Mouse (Mus musculus): ENCODE measurements around the gene Sec14l1. TPM values are rescaled to one million over a fixed set of nuclear protein-coding genes. Genes with fewer than 3 reads are reported as not detected.

Gene Sec14l1
- polyA plus RNA-seq, 1 experiment = 133 TPM

DNA sequence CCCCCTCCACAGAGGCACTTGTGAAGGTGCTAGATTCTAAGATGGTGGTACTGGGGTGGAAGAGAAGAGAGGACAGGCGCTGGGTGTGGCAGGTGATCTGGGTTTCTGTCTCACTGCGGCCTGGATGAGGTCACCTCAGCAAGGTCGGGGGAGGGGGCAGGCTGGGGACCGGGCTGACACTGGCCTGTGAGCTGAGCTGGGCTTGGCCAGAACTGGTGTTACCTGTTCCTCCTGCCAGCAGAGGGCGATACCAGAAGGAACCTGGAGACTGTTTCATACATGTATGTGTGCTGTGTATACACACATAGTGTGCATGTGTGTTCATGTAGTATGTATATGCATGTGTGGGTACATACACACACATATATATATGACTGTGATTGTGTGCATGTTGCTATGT, 61.3 kb downstream of the Sec14l1 start:
- H3K4me3 ChIP-seq (ENCODE audit: control insufficient read depth, low read depth, low read length) = no peak overlapping the region
- TF ChIP-seq CTCF (IDR thresholded peaks at IDR 0.05; ENCODE audit: control insufficient read depth, insufficient read depth, insufficient replicate concordance, low read depth, low read length) (peak; percentile 54; the same call in 1 of the 2 replicates), POLR2A (IDR thresholded peaks at IDR 0.05; ENCODE audit: control insufficient read depth, low read depth, low read length) (no peak)
- H3K4me1 ChIP-seq (ENCODE audit: control insufficient read depth, insufficient read depth, low read length) = peaks cover 2% of the 10 kb centered on the region; the same call in 1 of the 2 replicates
- H3K27ac ChIP-seq (ENCODE audit: control insufficient read depth, insufficient read depth, low read depth, low read length) = no peak overlapping the region
- no peaks in the 10 kb centered on the region for H3K36me3 ChIP-seq (ENCODE audit: control insufficient read depth, insufficient read depth, low read length)
- H3K27me3 ChIP-seq (ENCODE audit: control insufficient read depth, insufficient read depth, low read length) = no peaks in the 10 kb centered on the region

DNA sequence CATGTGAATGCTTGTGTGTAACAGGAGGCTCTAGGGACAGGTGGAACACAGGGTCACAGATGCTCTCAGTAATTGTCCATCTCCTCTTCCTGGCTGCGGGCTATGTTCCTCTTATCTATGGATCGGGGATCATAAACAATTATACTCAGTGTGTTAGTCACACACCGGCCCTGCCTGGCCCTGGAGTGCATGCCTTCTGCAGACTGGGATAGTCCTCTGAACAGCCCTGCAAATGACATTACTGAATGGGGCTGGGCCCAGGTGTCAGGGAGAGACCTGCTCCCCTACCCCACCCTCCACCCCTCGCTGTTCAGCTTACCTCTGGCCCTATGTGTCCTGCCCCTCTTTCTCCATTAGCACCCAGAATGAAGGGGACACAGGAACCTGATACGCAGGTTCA, 61.9 kb downstream of the Sec14l1 start:
- H3K27ac ChIP-seq (ENCODE audit: control insufficient read depth, insufficient read depth, low read depth, low read length) = no peak overlapping the region

GRCm38 (mm10) chr11:117177303-117177979, 62.5 kb downstream of the Sec14l1 start:
- H3K27ac ChIP-seq (ENCODE audit: control insufficient read depth, insufficient read depth, low read depth, low read length) = no peak overlapping the region
- H3K27me3 ChIP-seq (ENCODE audit: control insufficient read depth, insufficient read depth, low read length) = no peaks in the 10 kb centered on the region

More for the DNA sequence above, 61.9 kb downstream of the Sec14l1 start:
- Histone ChIP-seq H3K4me3 (ENCODE audit: control insufficient read depth, low read depth, low read length) (no peak overlapping the region), H3K4me1 (ENCODE audit: control insufficient read depth, insufficient read depth, low read length) (peaks cover 2% of the 10 kb centered on the region; the same call in 1 of the 2 replicates), H3K27me3 (ENCODE audit: control insufficient read depth, insufficient read depth, low read length) (no peaks in the 10 kb centered on the region), H3K36me3 (ENCODE audit: control insufficient read depth, insufficient read depth, low read length) (no peaks in the 10 kb centered on the region)
- no peak for TF ChIP-seq CTCF (IDR thresholded peaks at IDR 0.05; ENCODE audit: control insufficient read depth, insufficient read depth, insufficient replicate concordance, low read depth, low read length)
- TF ChIP-seq POLR2A (IDR thresholded peaks at IDR 0.05; ENCODE audit: control insufficient read depth, low read depth, low read length) = no peak

GRCm38 (mm10) chr11:117179902-117180301, 64.9 kb downstream of the Sec14l1 start:
- no peaks in the 10 kb centered on the region for H3K27me3 ChIP-seq (ENCODE audit: control insufficient read depth, insufficient read depth, low read length)
- H3K36me3 ChIP-seq (ENCODE audit: control insufficient read depth, insufficient read depth, low read length) = no peaks in the 10 kb centered on the region
- no peak overlapping the region for H3K27ac ChIP-seq (ENCODE audit: control insufficient read depth, insufficient read depth, low read depth, low read length)
- no peak overlapping the region for H3K4me3 ChIP-seq (ENCODE audit: control insufficient read depth, low read depth, low read length)
- no peak for TF ChIP-seq POLR2A (IDR thresholded peaks at IDR 0.05; ENCODE audit: control insufficient read depth, low read depth, low read length)
- peak; percentile 88; the same call in 1 of the 2 replicates for TF ChIP-seq CTCF (IDR thresholded peaks at IDR 0.05; ENCODE audit: control insufficient read depth, insufficient read depth, insufficient replicate concordance, low read depth, low read length)
- H3K4me1 ChIP-seq (ENCODE audit: control insufficient read depth, insufficient read depth, low read length) = peaks cover 2% of the 10 kb centered on the region; the same call in 1 of the 2 replicates

More at GRCm38 (mm10) chr11:117177303-117177979, 62.5 kb downstream of the Sec14l1 start:
- H3K36me3 ChIP-seq (ENCODE audit: control insufficient read depth, insufficient read depth, low read length) = no peaks in the 10 kb centered on the region
- peaks cover 2% of the 10 kb centered on the region; the same call in 1 of the 2 replicates for H3K4me1 ChIP-seq (ENCODE audit: control insufficient read depth, insufficient read depth, low read length)
- no peak overlapping the region for H3K4me3 ChIP-seq (ENCODE audit: control insufficient read depth, low read depth, low read length)
- TF ChIP-seq CTCF (IDR thresholded peaks at IDR 0.05; ENCODE audit: control insufficient read depth, insufficient read depth, insufficient replicate concordance, low read depth, low read length) (peak; percentile 83; the same call in 1 of the 2 replicates), POLR2A (IDR thresholded peaks at IDR 0.05; ENCODE audit: control insufficient read depth, low read depth, low read length) (no peak)

DNA sequence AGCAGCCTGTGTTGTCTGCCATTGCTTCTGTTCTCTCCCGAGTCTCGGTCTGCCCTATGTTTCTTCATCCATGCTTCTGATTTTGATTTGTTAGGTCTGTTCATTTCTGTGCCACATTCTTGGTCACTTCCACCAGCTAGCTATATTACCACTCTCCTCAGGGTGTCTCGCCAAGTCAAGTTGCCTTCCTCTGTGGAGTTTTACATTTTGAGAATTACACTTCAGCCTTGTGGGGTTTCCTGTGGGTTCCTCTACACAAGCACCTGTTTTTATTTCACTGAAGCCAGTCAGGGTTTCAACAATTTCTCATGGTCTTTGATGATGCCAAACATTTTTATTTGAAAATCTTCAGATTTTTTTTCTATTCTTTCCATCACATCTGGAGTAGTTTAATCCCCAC, 67.8 kb downstream of the Sec14l1 start:
- Histone ChIP-seq H3K4me1 (ENCODE audit: control insufficient read depth, insufficient read depth, low read length) (peaks cover 2% of the 10 kb centered on the region; the same call in 1 of the 2 replicates), H3K27me3 (ENCODE audit: control insufficient read depth, insufficient read depth, low read length) (no peaks in the 10 kb centered on the region), H3K4me3 (ENCODE audit: control insufficient read depth, low read depth, low read length) (no peak overlapping the region), H3K36me3 (ENCODE audit: control insufficient read depth, insufficient read depth, low read length) (no peaks in the 10 kb centered on the region), H3K27ac (ENCODE audit: control insufficient read depth, insufficient read depth, low read depth, low read length) (no peak overlapping the region)
- TF ChIP-seq POLR2A (IDR thresholded peaks at IDR 0.05; ENCODE audit: control insufficient read depth, low read depth, low read length) (no peak), CTCF (IDR thresholded peaks at IDR 0.05; ENCODE audit: control insufficient read depth, insufficient read depth, insufficient replicate concordance, low read depth, low read length) (no peak)

- no peaks in the 10 kb centered on the region for H3K36me3 ChIP-seq (ENCODE audit: control insufficient read depth, insufficient read depth, low read length)
- no peak overlapping the region for H3K27ac ChIP-seq (ENCODE audit: control insufficient read depth, insufficient read depth, low read depth, low read length)
- no peak overlapping the region for H3K4me3 ChIP-seq (ENCODE audit: control insufficient read depth, low read depth, low read length)
- TF ChIP-seq POLR2A (IDR thresholded peaks at IDR 0.05; ENCODE audit: control insufficient read depth, low read depth, low read length) (no peak), CTCF (IDR thresholded peaks at IDR 0.05; ENCODE audit: control insufficient read depth, insufficient read depth, insufficient replicate concordance, low read depth, low read length) (no peak)
- peaks cover 2% of the 10 kb centered on the region; the same call in 1 of the 2 replicates for H3K4me1 ChIP-seq (ENCODE audit: control insufficient read depth, insufficient read depth, low read length)
- H3K27me3 ChIP-seq (ENCODE audit: control insufficient read depth, insufficient read depth, low read length) = no peaks in the 10 kb centered on the region
Measured at GRCm38 (mm10) chr11:117183299-117183698, 68.3 kb downstream of the Sec14l1 start.

DNA sequence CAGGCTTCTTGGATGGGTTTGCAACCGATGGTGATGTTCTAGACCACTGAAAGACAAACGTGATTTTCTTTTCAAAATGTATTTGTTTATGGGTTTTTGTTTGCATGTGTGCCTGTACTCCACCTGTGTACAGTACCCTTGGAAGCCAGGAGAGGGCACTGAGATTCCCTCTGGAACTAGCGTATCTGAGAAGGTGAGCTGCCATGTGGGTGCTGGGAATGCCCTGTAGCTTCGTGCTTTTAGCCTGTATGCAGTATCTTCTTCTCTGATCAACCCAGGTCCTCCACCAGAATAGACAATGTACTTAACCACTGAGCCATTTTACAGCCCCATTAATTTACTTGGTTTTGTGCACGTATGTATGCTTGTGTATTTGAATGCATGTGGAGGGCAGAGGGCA, 68.9 kb downstream of the Sec14l1 start:
- Histone ChIP-seq H3K36me3 (ENCODE audit: control insufficient read depth, insufficient read depth, low read length) (no peaks in the 10 kb centered on the region), H3K27me3 (ENCODE audit: control insufficient read depth, insufficient read depth, low read length) (no peaks in the 10 kb centered on the region), H3K4me3 (ENCODE audit: control insufficient read depth, low read depth, low read length) (no peak overlapping the region), H3K4me1 (ENCODE audit: control insufficient read depth, insufficient read depth, low read length) (peaks cover 2% of the 10 kb centered on the region; the same call in 1 of the 2 replicates), H3K27ac (ENCODE audit: control insufficient read depth, insufficient read depth, low read depth, low read length) (no peak overlapping the region)
- TF ChIP-seq POLR2A (IDR thresholded peaks at IDR 0.05; ENCODE audit: control insufficient read depth, low read depth, low read length) = no peak
- no peak for TF ChIP-seq CTCF (IDR thresholded peaks at IDR 0.05; ENCODE audit: control insufficient read depth, insufficient read depth, insufficient replicate concordance, low read depth, low read length)

All from testis, adult 2 months (tissue).